Mouse (Mus musculus): Measurements from ENCODE around the gene Notch4. TPM values are rescaled to one million over a fixed set of nuclear protein-coding genes. Genes with fewer than 3 reads are reported as not detected.
A peak's percentile ranks its signal among the peaks of the same experiment; 100 is the strongest.

Gene Notch4
- polyA plus RNA-seq, 1 experiment: 1.0 TPM

- Histone ChIP-seq H3K4me1 (ENCODE audit: control insufficient read depth, insufficient read depth, low read length) (peaks cover 2% of the 10 kb centered on the region; the same call in 1 of the 2 replicates), H3K4me3 (replicated peaks; ENCODE audit: control insufficient read depth, low read depth, low read length) (no peak overlapping the region), H3K27ac (ENCODE audit: control insufficient read depth, insufficient read depth, low read depth, low read length, poor library complexity) (no peak overlapping the region)
- TF ChIP-seq POLR2A (IDR thresholded peaks at IDR 0.05; ENCODE audit: borderline replicate concordance, control insufficient read depth, low read depth, low read length) (no peak), CTCF (IDR thresholded peaks at IDR 0.05; ENCODE audit: control insufficient read depth, insufficient read depth, low read length) (no peak)
- 56% methylated on average over 5 of the region's 5 CpGs for WGBS
Measured at GRCm38 (mm10) chr17:34576577-34576976, 12.5 kb downstream of the Notch4 start.

DNA sequence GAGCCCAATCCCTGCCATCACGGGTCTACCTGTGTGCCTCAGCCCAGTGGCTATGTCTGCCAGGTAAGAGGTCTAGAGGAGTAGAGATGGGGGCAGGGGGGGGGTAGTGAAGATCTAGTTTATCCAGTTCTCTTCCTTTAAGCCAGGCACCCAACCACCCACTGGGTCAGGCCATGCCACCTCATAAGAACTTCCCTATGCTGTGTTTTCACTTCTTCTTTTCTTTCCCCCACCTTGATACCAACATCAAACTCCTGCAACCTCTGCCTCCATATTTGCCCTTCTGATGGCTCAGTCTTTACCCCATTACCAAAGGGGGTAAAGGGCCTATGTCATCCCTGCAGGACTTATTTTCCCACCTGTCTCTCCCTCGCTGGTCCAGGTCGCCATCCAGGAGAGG is 14.0 kb downstream of the Notch4 start:
- TF ChIP-seq CTCF (IDR thresholded peaks at IDR 0.05; ENCODE audit: control insufficient read depth, insufficient read depth, low read length) (no peak), POLR2A (IDR thresholded peaks at IDR 0.05; ENCODE audit: borderline replicate concordance, control insufficient read depth, low read depth, low read length) (no peak)
- Histone ChIP-seq H3K4me3 (replicated peaks; ENCODE audit: control insufficient read depth, low read depth, low read length) (no peak overlapping the region), H3K4me1 (ENCODE audit: control insufficient read depth, insufficient read depth, low read length) (peaks cover 2% of the 10 kb centered on the region; the same call in 1 of the 2 replicates), H3K27ac (ENCODE audit: control insufficient read depth, insufficient read depth, low read depth, low read length, poor library complexity) (no peak overlapping the region)
- WGBS: 77% methylated on average over 3 of the region's 3 CpGs

DNA sequence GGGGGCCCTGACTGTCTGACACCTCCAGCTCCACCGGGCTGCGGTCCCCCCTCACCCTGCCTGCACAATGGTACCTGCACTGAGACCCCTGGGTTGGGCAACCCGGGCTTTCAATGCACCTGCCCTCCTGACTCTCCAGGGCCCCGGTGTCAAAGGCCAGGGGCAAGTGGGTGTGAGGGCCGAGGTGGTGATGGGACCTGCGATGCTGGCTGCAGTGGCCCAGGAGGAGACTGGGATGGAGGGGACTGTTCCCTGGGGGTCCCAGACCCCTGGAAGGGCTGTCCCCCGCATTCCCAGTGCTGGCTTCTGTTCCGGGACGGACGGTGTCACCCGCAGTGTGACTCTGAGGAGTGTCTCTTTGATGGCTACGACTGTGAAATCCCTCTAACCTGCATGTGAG is 18.5 kb downstream of the Notch4 start:
- H3K27ac ChIP-seq (ENCODE audit: control insufficient read depth, insufficient read depth, low read depth, low read length, poor library complexity): no peak overlapping the region
- 78% methylated on average over 12 of the region's 12 CpGs for WGBS
- H3K4me3 ChIP-seq (replicated peaks; ENCODE audit: control insufficient read depth, low read depth, low read length): no peak overlapping the region
- no peak for TF ChIP-seq CTCF (IDR thresholded peaks at IDR 0.05; ENCODE audit: control insufficient read depth, insufficient read depth, low read length)
- no peak for TF ChIP-seq POLR2A (IDR thresholded peaks at IDR 0.05; ENCODE audit: borderline replicate concordance, control insufficient read depth, low read depth, low read length)
- peaks cover 2% of the 10 kb centered on the region; the same call in 1 of the 2 replicates for H3K4me1 ChIP-seq (ENCODE audit: control insufficient read depth, insufficient read depth, low read length)

DNA sequence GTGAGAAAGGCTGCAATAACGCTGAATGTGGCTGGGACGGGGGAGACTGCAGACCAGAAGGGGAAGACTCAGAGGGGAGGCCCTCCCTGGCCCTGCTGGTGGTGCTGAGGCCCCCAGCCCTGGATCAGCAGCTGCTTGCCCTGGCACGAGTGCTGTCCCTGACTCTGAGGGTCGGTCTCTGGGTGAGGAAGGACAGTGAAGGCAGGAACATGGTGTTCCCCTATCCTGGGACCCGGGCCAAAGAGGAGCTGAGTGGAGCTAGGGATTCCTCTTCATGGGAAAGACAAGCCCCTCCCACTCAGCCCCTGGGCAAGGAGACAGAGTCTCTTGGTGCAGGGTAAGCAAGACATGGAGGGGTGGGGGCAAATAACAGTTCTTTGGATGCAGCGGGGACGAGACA is 19.3 kb downstream of the Notch4 start:
- Histone ChIP-seq H3K4me1 (ENCODE audit: control insufficient read depth, insufficient read depth, low read length) (no peaks in the 10 kb centered on the region; the same call in 1 of the 2 replicates), H3K4me3 (replicated peaks; ENCODE audit: control insufficient read depth, low read depth, low read length) (no peak overlapping the region), H3K27ac (ENCODE audit: control insufficient read depth, insufficient read depth, low read depth, low read length, poor library complexity) (no peak overlapping the region)
- no peak for TF ChIP-seq POLR2A (IDR thresholded peaks at IDR 0.05; ENCODE audit: borderline replicate concordance, control insufficient read depth, low read depth, low read length)
- TF ChIP-seq CTCF (IDR thresholded peaks at IDR 0.05; ENCODE audit: control insufficient read depth, insufficient read depth, low read length): no peak
- 76% methylated on average over 7 of the region's 7 CpGs for WGBS

DNA sequence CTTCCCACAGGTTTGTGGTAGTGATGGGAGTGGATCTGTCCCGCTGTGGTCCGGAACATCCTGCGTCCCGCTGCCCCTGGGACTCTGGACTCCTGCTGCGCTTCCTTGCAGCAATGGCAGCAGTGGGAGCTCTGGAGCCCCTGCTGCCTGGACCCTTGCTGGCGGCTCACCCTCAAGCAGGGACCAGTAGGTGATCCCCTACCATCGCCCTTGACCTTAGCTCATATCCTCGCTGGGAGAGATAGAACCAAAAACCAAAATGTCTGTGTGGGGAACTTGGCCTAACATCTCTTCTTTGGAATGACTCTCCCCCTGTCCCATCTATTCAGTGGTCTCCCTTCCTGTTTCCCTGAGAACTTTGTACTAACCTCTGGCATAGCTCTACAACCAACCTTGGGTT is 19.8 kb downstream of the Notch4 start:
- TF ChIP-seq POLR2A (IDR thresholded peaks at IDR 0.05; ENCODE audit: borderline replicate concordance, control insufficient read depth, low read depth, low read length) (no peak), CTCF (IDR thresholded peaks at IDR 0.05; ENCODE audit: control insufficient read depth, insufficient read depth, low read length) (no peak)
- no peak overlapping the region for H3K27ac ChIP-seq (ENCODE audit: control insufficient read depth, insufficient read depth, low read depth, low read length, poor library complexity)
- H3K4me1 ChIP-seq (ENCODE audit: control insufficient read depth, insufficient read depth, low read length): no peaks in the 10 kb centered on the region; the same call in 1 of the 2 replicates
- 82% methylated on average over 8 of the region's 8 CpGs for WGBS
- H3K4me3 ChIP-seq (replicated peaks; ENCODE audit: control insufficient read depth, low read depth, low read length): no peak overlapping the region

DNA sequence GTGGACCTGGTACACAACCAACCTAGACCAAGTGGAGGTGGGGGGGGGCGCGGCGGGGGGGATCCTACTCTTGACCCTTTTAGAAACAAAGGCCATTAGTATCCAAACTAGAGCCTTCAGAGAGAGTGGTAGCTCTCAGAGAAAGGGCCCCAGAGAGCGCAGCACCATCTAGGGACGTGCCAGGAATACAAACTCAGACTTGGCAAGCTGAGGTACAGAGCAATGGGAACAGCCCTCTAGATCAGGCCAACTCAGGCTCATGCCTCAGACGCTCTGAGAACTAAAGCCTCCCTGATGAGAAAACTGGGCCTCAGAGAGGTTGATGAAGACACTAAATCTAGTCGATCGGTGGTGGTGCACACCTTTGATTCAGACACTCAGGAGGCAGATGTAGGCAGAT is 21.1 kb downstream of the Notch4 start:
- TF ChIP-seq POLR2A (IDR thresholded peaks at IDR 0.05; ENCODE audit: borderline replicate concordance, control insufficient read depth, low read depth, low read length) (no peak), CTCF (IDR thresholded peaks at IDR 0.05; ENCODE audit: control insufficient read depth, insufficient read depth, low read length) (no peak)
- no peak overlapping the region for H3K4me3 ChIP-seq (replicated peaks; ENCODE audit: control insufficient read depth, low read depth, low read length)
- no peak overlapping the region for H3K27ac ChIP-seq (ENCODE audit: control insufficient read depth, insufficient read depth, low read depth, low read length, poor library complexity)
- 86% methylated on average over 8 of the region's 8 CpGs for WGBS
- no peaks in the 10 kb centered on the region; the same call in 1 of the 2 replicates for H3K4me1 ChIP-seq (ENCODE audit: control insufficient read depth, insufficient read depth, low read length)

GRCm38 (mm10) chr17:34585877-34586771 is 22.1 kb downstream of the Notch4 start:
- Histone ChIP-seq H3K27ac (ENCODE audit: control insufficient read depth, insufficient read depth, low read depth, low read length, poor library complexity) (no peak overlapping the region; the same call in 1 of the 2 replicates), H3K4me3 (replicated peaks; ENCODE audit: control insufficient read depth, low read depth, low read length) (no peak overlapping the region), H3K4me1 (ENCODE audit: control insufficient read depth, insufficient read depth, low read length) (no peaks in the 10 kb centered on the region; the same call in 1 of the 2 replicates)
- 42% methylated on average over 32 of the region's 32 CpGs for WGBS
- no peak for TF ChIP-seq POLR2A (IDR thresholded peaks at IDR 0.05; ENCODE audit: borderline replicate concordance, control insufficient read depth, low read depth, low read length)
- no peak for TF ChIP-seq CTCF (IDR thresholded peaks at IDR 0.05; ENCODE audit: control insufficient read depth, insufficient read depth, low read length)

DNA sequence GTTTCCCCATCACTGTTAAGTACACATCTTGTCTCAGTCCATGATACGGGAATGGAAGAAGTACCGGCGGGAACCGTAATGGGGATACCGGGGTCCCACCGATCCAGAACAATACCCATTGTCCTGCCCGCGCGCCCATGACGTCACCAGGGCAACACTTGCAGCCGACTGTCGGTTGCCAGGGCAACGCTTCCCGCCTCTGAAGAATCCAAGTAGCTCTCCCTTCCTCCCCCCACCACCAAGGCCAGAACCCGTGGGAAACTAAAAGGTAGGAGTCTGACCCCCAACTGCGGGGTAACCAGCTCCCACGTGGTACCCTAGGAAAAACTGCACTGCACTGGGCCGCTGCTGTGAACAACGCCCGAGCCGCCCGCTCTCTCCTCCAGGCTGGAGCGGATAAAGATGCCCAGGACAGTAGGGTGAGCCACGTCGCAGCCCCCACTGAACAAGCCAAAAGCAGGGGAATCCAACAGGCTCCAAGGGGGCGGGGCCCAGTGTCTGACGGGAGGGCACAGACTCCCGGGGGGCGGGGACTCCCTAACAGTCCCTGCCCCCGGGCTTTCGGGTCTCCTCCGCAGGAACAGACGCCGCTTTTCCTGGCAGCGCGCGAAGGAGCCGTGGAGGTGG is 22.8 kb downstream of the Notch4 start:
- no peak for TF ChIP-seq CTCF (IDR thresholded peaks at IDR 0.05; ENCODE audit: control insufficient read depth, insufficient read depth, low read length)
- no peak for TF ChIP-seq POLR2A (IDR thresholded peaks at IDR 0.05; ENCODE audit: borderline replicate concordance, control insufficient read depth, low read depth, low read length)
- WGBS: under 1% methylated on average over 38 of the region's 38 CpGs
- no peaks in the 10 kb centered on the region; the same call in 1 of the 2 replicates for H3K4me1 ChIP-seq (ENCODE audit: control insufficient read depth, insufficient read depth, low read length)
- H3K4me3 ChIP-seq (replicated peaks; ENCODE audit: control insufficient read depth, low read depth, low read length): peak overlapping the region; percentile 76
- H3K27ac ChIP-seq (ENCODE audit: control insufficient read depth, insufficient read depth, low read depth, low read length, poor library complexity): peak overlapping the region; percentile 89

All from bone marrow, adult 2 months (tissue).